Mouse (Mus musculus) hematopoietic stem cell, adult 5-6 weeks (primary cell): ENCODE results near the gene Sirt1. TPM values are rescaled to one million over a fixed set of nuclear protein-coding genes. Genes with fewer than 3 reads are reported as not detected.
"Not testable (repeated sequence)": the region's sequence is repeated elsewhere in the genome, so short reads cannot be mapped to it uniquely, and the experiment has no call there.

Experiments
- ATAC-seq, 2 experiments: fragments of 125-278 bp in 1 of 2; replicated peaks in 1 of 2; 2 replicates each; pipeline ENCODE4 v1.8.0; 2016 to 2017; ENCODE audit warnings: inconsistent platforms in 2 of 2, mild to moderate bottlenecking in 2 of 2, moderate number of reproducible peaks in 2 of 2, low read depth in 1 of 2, moderate TSS enrichment in 1 of 2; ENCODE audit not compliant: low FRiP score in 2 of 2, poor library complexity in 2 of 2, severe bottlenecking in 2 of 2, insufficient read depth in 1 of 2, low TSS enrichment in 1 of 2
- total RNA-seq: library from RNA; stranded (forward); fragments of 172-1452, 232-1000 nt; gene quantifications from 2 replicates; pipeline ENCODE4 v1.2.3, GENCODE M21; 2017

Sirt1 gene
- 42.7 and 47.6 TPM in 2 replicates for total RNA-seq

GRCm38 (mm10) chr10:63381498-63382280 lies at the start of gene Sirt1:
Gene Sirt1, minus strand, starts transcription at chr10:63381704.
- ATAC-seq = peak; percentile 24 to 50; a peak in 3 of 4 replicates

GRCm38 (mm10) chr10:63429785-63430305 lies 48.3 kb upstream of the Sirt1 start, which contains the start of gene Ctnna3:
Gene Ctnna3, plus strand, starts transcription at chr10:63430098.
- peak; percentile 90 to 91 for ATAC-seq

GRCm38 (mm10) chr10:63429380-63429779 lies 47.9 kb upstream of the Sirt1 start:
- peak; percentile 84 to 87 for ATAC-seq

GRCm38 (mm10) chr10:63429023-63429340 lies 47.5 kb upstream of the Sirt1 start:
- ATAC-seq = no peak

GRCm38 (mm10) chr10:63428243-63429022 lies 46.9 kb upstream of the Sirt1 start:
- ATAC-seq = peak; percentile 10 to 20; a peak in 1 of 4 replicates

GRCm38 (mm10) chr10:63427146-63427545 lies 45.6 kb upstream of the Sirt1 start:
- ATAC-seq = no peak

- ATAC-seq = no peak
Observed at GRCm38 (mm10) chr10:63424475-63424814, 42.9 kb upstream of the Sirt1 start.

- ATAC-seq = no peak
Observed at GRCm38 (mm10) chr10:63423591-63424474, 42.3 kb upstream of the Sirt1 start.

- no peak for ATAC-seq
Observed at GRCm38 (mm10) chr10:63422736-63422992, 41.2 kb upstream of the Sirt1 start.

GRCm38 (mm10) chr10:63421739-63422735 lies 40.5 kb upstream of the Sirt1 start, which contains the start of gene Gm7075:
Gene Gm7075, minus strand, starts transcription at chr10:63421789.
- peak; percentile 48 to 52; a peak in 1 of 4 replicates for ATAC-seq

- no peak; a peak in 1 of 4 replicates for ATAC-seq
Observed at GRCm38 (mm10) chr10:63417061-63417460, 35.6 kb upstream of the Sirt1 start.

GRCm38 (mm10) chr10:63415850-63416249 lies 34.3 kb upstream of the Sirt1 start:
- peak; percentile 71 to 73; a peak in 2 of 4 replicates for ATAC-seq

GRCm38 (mm10) chr10:63415287-63415686 lies 33.8 kb upstream of the Sirt1 start:
- no peak for ATAC-seq

- ATAC-seq = no peak
Observed at GRCm38 (mm10) chr10:63412756-63413155, 31.3 kb upstream of the Sirt1 start.

- ATAC-seq = not testable (repeated sequence)
Observed at GRCm38 (mm10) chr10:63411674-63412073, 30.2 kb upstream of the Sirt1 start.

- peak; percentile 32 to 68; a peak in 2 of 4 replicates for ATAC-seq
Observed at GRCm38 (mm10) chr10:63410162-63410956, 28.9 kb upstream of the Sirt1 start.
